Mouse (Mus musculus) embryo, embryonic 9.5 days (tissue): ENCODE data around the gene Syndig1.

Experiments used
- DNase-seq: peaks from one replicate; pipeline ENCODE4 v3.0.0-alpha.2; 2017; ENCODE audit errors: extremely low spot score

Gene Syndig1

DNA sequence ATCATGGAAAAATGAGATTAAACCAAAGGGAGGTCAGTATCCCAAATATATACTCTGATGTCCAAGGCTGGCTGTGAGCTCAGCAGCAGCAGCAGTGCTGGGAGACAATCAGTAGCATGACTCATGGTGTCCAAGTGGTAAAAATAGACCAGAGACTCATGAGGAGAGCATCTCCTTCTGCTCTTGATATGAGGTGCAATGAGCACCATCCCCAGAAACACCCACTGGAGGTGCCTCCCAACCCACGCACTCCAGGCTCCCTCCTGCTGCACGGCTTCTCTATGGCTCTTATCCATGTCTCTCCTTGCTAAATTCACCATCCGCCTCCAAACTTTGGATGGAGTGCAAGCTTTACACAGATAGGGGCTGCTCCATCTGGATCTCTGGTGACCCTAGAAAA lies 44.3 kb downstream of the Syndig1 start:
- no peak for DNase-seq

DNA sequence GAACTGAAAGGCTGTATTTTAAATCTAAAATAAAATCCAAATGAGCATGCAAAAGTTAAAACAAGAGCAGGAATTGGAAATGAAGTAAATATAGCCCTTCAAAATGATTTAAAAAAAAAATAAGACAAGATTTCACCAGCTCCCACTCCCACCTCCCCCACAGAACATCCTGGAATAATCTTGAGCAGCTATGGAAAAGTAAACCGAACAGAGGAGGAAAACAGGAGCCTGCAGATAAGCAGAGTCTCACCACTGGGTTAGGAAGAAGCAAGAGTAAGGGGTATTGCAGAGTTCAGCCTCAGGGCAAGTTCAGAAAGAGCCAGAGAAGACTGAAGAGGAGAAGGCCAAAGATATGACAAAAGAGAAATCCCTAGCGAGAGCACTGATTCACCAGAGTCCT lies 48.9 kb downstream of the Syndig1 start:
- no peak for DNase-seq

DNA sequence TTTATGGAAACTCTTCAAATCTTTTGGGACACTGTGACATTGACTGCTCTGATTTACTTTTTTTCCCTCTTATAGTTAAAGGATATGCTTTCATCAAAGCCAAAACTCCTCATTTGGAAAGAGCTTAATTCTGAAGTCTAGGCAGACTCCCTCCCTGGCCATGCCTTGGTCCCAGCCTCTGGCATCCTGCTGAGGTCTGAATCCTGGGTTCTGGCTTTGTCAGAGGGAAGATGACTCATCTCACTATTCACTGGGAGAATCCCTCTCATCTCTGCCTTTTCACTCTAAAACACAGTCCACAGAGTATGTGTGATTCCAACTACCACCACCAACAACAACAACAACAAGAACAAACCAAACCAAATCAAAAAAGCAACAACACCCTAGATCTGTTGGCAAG lies 58.6 kb downstream of the Syndig1 start:
- DNase-seq, result no peak

DNA sequence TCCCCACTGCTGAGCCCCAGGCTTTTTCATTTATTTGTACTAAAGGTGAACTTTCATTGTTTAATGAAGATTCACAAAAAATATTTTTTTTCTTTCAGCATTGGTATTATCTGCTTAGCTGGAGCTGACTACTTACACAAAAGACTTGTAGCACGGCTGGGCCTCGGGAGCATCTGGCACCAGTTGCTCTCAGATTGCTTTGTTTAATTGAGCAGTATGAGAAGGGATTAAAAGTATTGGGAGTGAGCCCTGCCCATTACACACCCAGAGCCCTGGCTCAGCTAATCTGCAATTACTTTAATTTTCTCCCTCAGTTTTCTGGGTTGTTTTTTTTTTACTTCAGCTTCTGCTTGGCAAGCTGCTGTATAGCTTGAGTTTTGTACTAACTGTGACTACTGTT lies 62.6 kb downstream of the Syndig1 start:
- no peak for DNase-seq

DNA sequence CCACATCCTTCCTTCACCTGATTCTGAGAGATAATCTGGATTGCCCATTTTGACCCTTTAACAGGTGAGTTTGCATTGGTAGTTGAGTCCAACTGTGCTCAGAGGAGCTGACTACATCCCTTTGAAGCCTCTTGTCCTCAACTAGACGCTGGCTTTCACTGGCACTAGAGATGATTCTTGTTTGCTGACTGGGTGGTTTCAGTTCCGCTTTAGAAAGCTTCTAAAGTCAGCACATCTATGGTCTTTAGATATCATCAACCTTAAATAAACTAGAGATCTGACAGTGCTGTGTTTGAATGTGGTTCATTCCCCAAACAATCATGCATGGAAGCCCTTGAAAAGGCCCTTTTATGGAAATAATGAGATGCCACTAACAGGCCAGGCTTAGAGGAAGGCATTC lies 67.3 kb downstream of the Syndig1 start:
- DNase-seq, result no peak

DNA sequence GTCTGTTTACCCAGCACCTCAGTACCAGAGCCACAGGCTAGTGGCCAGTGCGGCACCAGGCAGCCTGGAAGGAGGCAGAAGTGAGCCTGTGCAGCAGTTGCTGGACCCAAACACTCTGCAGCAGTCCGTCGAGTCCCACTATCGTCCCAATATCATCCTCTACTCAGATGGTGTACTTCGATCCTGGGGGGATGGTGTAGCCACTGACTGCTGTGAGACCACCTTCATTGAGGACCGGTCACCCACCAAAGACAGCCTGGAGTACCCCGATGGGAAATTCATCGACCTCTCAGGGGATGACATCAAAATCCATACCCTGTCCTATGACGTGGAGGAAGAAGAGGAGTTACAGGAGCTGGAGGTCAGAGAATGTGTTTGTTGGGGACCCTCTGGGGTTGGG lies 70.6 kb downstream of the Syndig1 start:
- no peak for DNase-seq

DNA sequence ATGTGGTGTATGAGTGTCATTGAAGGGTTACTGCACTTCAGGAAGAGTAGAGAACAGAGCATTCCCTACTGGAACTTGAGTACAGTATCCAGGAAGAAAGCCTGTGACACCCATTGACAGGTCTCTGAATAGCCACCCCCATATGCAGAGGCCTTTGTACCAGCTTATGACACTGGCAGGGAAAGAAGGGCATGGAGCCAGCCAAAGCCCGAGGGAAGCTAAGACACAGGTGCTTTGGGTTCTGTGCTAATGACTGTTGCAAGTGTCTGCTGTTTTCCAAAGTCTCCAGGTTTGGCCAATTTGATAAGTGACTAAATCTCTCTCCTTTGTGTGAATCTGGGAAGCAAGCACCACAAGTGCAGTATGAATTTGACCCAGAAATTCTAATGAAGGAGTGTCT lies 71.6 kb downstream of the Syndig1 start:
- DNase-seq, result no peak

DNA sequence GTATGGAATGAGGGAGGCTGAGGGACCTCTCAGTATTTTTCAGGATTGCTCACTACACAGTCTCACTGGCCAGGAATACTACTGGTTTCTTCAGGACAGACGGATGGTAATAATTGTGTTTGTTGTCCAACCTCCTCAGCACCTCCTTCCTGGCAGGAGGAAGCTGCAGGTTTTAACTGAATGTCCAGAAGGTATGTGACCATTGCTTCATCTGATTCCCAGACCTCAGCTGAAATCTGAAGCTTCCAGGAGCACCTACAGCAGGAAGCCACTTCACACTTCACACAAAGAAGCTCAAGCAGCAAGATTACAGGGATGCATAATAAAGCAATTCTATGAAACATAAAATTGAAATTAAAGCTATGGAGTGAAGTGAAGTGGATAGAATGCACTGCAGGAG lies 75.4 kb downstream of the Syndig1 start:
- DNase-seq, result no peak

DNA sequence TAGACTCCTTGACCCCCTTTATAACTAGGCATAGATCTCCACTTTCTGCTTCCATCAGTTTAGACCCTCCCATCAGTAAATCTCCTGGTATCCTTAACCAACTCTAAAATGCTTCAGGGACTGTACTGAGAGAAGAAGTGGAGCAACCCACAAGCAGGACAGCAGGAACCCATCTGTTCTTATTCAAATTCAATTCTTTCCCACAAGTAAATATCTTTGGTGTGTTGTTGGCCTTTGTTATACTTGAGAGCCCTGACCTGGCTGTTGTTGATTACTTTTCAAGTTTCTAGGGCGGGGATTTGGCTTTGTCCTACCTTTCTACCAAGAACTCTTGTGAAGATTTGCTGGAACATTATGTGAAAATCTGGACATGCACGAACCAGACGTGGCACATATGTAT lies 77.7 kb downstream of the Syndig1 start:
- no peak for DNase-seq

DNA sequence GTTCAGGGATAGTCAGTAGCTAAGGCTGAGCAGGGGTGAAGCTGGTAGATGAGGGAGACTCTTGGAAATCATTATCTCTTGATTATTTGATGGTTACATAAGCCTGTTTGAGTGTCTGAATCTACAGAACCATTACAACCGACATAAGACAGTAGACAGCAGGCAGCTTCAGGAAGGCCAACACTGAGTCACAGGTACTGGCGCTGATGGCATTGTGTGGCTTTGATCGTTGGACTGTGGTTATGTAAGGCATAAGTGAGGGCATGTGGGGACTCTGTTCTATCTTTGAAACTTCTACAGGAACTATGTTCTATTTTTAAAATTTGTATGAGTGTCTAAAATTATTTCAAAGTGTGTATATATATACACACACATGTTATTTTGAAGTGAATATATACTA lies 88.2 kb downstream of the Syndig1 start:
- no peak for DNase-seq

DNA sequence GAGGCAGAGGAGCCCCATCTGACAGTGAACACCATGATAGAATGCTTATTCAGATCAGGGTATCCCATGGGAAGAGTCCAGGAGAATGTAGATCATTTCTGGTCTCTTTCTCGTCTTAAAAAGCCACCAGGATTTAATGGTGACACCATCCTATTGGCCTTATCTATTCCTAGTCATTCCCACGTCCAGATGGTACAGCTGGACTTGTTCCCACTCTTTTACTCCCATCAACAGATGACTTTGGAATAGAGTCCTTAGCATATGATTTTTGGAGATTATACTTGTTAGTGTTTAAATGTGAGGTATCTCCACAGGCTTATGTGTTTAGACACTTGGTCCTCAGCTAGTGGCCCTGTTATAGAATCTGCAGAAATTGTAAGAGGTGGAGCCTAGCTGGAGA lies 94.5 kb downstream of the Syndig1 start:
- DNase-seq, result no peak

DNA sequence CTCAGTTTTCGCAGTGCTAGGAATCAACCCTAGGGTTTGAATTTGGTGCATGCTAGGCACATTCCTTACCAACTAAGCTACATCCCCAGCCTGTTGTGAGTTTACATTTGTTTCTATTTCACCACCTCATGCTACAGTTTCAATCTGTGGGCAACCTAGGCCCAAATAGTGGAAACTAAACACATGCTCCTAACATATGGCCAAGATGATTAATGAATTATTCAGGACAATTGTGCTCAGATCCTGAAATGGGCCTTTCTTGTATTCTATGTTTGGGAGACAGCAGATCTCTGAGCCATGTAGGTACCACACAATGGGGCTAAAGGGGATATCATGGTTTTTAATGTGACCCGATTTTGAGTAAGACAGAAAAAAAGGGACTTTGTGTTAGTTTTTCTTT lies 96.9 kb downstream of the Syndig1 start:
- DNase-seq, result no peak

DNA sequence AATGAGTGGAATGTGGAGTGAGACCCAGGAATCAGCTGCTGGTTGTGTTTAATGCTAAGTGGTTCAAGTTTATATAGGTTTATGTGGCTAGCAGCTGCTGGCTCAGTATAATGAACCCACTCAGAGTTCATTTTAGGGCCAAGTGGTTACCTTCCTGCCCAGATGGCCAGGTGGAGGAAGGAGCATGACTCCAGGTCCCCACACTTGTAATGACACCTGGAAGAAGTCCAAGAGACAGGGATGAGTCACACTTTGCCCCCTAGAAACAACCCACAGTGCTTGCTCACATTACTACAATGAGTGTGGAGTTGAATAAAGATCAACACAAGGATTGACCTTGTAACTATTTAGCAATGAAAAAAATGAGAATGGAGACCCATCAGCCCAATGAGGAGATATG lies 98.0 kb downstream of the Syndig1 start:
- no peak for DNase-seq

DNA sequence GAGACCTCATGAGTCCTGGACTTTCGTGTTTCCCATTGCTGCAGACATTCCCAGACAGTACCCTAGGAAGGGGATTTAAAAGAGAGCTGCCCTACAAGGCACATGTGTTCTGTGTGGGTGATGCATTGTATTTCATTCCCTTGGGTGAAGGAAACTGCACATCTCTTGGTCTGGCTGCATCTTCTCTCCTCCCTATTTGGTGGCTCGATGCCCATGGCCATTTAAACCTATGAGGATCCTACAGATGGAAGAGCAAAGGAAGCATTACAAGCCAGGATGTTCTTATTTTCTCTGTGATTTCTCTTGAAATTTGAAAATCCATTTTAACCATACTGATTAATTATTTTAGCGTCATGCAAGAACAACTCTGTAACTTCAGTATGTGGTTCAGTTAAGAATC lies 98.5 kb downstream of the Syndig1 start:
- no peak for DNase-seq

DNA sequence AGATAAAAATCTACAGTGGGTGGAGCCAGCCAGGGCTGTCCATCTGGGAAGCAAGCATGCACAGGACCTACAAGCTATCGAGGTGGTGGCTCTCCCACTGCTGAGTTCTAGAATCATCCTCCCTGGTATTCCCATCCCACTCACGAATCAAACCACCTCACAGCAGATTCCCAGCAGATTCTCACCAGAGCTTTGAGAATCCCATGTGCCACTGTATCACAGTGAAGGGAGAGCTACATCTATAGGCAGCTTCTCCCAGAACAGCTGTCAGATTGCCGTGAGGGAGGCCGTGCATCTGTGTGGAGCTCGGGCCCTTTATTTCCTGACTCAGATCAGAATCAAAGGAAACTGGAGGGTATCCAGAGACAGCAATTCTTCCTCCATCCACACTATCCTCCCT lies 101.0 kb downstream of the Syndig1 start:
- DNase-seq, result no peak

DNA sequence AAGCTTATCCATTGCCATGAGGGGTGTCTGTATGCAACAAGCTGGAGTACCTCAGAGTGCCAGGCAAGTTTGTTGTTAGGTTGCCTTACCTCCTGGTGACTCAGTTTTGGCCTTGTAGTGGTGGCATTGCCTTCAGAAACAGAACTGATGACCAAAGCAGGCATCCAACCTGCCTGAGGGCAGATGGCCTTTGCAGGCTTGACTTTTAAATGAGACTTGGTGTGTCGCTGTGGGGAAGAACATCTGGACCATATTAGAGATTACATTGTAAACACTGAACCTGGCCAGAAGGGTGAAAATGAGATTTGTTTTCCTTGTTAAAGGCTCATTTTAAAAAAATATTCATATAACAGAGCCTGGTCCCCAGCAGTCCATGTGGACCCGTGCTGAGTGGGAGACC lies 102.1 kb downstream of the Syndig1 start:
- no peak for DNase-seq

DNA sequence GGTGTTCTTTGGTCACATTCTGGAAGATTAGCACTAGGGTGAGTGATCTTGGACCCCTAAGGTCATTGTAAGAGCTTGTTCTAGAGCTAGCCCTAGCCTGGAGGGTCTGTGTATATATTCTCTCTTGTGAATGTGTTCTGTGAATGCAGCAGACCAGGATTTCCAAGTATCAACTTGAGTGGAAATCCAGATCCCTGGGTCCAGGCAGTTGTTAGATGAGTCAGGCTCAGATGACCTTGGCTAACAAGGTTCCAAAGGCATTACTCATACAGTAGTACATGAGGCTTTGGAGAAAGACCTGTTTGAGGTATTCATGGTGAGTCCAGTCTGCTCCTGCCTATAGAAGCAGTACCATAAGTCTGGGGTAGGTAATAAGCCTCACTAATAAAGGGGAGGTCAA lies 103.1 kb downstream of the Syndig1 start:
- no peak for DNase-seq

DNA sequence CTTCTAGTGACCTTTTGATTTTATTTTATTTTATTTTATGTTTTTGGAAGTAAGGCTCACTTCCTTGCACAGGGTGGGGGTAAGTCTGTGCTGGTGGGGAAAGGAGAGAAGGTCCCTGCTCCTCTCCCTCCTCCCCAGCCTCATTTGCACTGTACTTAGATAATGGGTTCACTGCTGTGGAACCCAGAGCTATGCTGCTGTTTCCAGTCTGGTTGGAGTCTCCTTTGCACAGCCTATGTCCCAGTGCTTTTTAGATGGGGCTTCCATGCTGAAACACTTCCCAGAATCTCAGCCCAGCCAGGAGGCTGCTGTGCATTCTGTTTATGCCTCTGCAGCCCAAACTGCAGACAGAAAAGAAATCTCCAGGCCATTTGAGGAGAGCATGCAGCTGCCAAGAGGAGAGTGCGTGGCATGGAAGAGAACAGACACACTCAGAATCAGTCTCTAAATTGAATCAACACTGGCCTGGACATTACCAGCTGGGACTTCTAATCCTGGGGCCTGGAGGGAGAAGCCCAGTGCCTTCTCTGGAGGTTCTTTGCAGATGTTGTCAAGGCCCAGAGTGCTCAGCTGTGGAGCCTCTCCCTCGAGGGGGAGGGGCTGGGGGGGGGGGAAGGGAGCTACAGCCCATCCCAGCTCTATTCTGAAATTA lies 104.4 kb downstream of the Syndig1 start:
- DNase-seq, result no peak

DNA sequence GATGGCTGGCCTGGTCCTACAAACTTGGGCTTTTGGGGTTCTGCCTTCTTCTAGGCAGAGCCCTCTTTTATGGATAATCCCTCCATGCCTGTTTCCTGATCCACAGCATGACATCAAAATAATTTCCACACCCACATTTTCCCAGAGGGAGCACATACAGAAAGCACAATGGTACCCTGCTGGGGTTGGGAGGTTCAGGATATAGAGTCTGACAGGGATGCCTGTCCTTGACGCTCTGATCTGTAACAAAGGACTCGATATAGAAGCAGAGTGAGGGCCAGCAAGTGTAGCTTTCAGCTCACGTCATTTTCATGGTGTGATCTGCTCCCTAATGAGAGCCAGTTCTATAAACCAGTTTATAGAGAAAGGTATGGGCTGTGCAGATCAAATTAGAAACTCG lies 105.1 kb downstream of the Syndig1 start:
- no peak for DNase-seq

DNA sequence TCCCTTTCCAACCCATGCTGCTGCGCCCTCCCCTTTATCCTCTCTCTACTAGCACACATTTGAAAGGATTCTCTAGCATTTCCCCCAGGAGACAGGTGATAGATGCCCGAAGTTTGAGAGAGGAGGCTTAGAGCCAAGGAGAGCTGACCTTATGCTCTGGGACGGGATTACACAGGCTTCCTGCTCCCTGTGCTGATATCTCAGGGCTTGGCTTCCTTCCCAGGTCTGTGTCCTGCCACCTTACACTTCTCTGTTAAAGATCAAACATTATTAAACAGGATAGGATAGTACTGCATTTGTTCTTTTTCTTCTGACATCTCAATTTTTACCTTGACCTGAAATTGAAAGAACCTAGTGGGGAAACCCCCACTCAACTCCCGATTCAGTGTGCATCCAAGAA lies 109.8 kb downstream of the Syndig1 start:
- DNase-seq, result no peak

DNA sequence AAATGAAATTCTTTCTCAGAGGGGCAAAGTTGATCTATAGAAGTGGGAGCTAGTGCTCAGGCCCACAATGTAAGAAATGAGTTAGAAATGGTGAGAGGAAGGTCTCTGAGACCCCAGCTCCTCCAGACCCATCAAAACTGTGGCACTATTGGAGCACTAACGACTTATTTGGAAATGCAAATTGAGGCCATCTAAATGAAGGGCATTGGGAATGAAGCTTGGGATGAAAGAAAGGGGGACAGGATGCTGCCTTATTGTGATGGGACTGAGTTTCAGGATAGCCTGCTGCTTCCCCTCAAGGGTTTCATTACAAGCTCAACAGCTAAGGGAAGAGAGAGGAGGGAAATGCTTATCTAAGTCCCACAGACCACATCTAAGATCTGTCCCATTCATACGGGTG lies 110.6 kb downstream of the Syndig1 start:
- no peak for DNase-seq

DNA sequence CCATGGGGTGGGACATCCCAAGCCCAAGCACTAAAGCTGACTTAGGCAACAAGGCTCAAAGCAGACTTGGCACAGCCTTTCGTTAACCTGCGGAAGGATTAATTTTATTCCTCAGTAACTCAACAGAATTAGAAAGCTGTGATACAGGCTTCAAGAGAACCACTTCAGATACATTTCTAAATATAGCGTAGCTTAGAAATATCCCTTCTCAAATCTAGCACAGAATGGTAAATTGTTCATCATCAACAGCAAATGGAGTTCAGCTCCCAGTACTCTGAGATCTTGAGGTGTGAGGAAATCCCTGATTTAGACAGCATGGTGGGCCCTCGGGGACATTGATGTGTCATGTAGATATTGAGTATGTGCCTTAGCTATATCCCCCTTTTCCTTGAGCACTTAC lies 121.6 kb downstream of the Syndig1 start:
- DNase-seq, result no peak

DNA sequence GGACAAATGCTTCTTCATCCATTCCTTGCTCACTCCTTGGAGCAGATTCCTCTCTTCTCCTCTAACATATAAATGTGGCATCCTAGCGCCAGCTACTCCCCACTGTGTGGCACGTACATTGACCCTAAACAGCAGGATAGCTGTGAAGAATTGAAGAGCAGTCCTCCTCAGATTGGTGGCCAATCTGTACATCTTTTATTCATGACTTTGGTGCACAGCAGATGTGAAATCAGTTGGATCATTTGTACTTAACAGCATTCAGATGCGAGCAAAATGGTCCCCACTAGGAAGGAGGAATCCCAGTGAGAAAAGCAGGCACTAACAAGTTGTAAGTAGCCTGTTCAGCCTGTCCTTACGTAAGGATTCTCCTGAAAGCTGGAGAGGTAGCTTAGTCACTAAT lies 142.0 kb downstream of the Syndig1 start:
- no peak for DNase-seq

DNA sequence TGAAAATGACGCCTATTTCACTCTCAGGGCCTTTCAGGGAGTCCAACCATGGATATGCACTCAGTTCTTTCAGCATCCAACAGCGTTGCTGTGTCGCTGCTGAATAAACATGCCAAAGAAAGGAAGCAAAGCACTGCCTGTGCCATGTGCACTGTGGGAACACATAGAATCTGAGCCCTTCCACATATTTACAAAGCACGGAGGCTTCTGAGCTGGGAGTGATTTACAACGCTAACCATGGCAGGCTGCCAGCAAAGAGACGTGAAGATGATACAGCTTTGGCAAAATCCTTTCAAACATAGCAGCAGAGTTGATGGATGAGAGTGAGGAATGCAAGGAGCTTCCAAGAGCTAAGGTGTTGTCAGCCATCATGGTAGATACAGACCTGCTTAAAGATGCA lies 144.6 kb downstream of the Syndig1 start:
- no peak for DNase-seq

DNA sequence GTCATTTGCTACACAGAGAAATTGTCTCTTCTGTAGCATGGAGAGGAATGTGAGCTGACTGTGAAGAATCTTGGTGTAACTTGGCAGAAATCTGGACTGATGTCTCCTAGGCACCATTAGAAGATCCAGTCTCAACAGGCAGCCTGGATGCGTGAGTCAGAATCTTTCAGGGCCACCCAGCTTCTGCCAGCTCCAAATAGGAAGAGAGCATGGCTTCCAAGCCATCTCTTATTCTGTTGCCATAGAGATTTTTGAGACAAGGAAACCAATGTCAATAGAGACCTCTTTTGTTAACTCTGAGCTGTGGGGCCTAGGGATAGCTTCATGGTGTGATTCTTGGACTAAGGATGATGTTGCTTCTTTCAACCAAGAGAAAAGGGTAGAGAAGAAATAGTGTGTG lies 151.4 kb downstream of the Syndig1 start:
- DNase-seq, result no peak
